Mouse (Mus musculus) thymus, postnatal 25 days (tissue): ENCODE measurements around the gene Vmn1r167.
"Not testable (repeated sequence)": the region's sequence is repeated elsewhere in the genome, so short reads cannot be mapped to it uniquely, and the experiment has no call there.

ENCODE experiments used
- DNase-seq: peaks from one replicate; pipeline ENCODE4 v3.0.0; 2022

The Vmn1r167 gene

GRCm38 (mm10) chr7:23507106-23507505, at the start of gene Vmn1r167:
Gene Vmn1r167, minus strand, starts transcription at chr7:23507206.
- not testable (repeated sequence) for DNase-seq

GRCm38 (mm10) chr7:23539432-23539831, 32.4 kb upstream of the Vmn1r167 start, which contains the start of gene Vmn1r168:
Gene Vmn1r168, plus strand, starts transcription at chr7:23539732.
- not testable (repeated sequence) for DNase-seq

GRCm38 (mm10) chr7:23472886-23473285, 34.1 kb downstream of the Vmn1r167 start:
- not testable (repeated sequence) for DNase-seq

GRCm38 (mm10) chr7:23470832-23471231, 36.2 kb downstream of the Vmn1r167 start:
- not testable (repeated sequence) for DNase-seq

GRCm38 (mm10) chr7:23470201-23470600, 36.8 kb downstream of the Vmn1r167 start:
- DNase-seq: not testable (repeated sequence)
